Mouse (Mus musculus): ENCODE measurements around the gene Vash1.

GRCm38 (mm10) chr12:86702690-86703089 is 24.2 kb downstream of the Vash1 start:
- TF ChIP-seq CTCF (IDR thresholded peaks at IDR 0.05; ENCODE audit: borderline replicate concordance, extremely low read depth, insufficient read depth, insufficient read length) = no peak
- no peak for TF ChIP-seq POLR2A (IDR thresholded peaks at IDR 0.05; ENCODE audit: borderline replicate concordance, extremely low read depth, insufficient read depth, insufficient read length, poor library complexity, severe bottlenecking)
